Mouse (Mus musculus) brain, embryonic 18.5 days (tissue): ENCODE data around the gene Chst5.
A peak's percentile ranks its signal among the peaks of the same experiment; 100 is the strongest.
"Not testable (repeated sequence)": the region's sequence is repeated elsewhere in the genome, so short reads cannot be mapped to it uniquely, and the experiment has no call there.

Source experiments
- DNase-seq: peaks from one replicate; pipeline ENCODE4 v3.0.0-alpha.2; 2012; ENCODE audit warnings: low read depth, low spot score

Gene Chst5

GRCm38 (mm10) chr8:111909621-111910450 lies at the start of gene Chst5:
Gene Chst5, minus strand, starts transcription at chr8:111910447.
- DNase-seq = no peak

DNA sequence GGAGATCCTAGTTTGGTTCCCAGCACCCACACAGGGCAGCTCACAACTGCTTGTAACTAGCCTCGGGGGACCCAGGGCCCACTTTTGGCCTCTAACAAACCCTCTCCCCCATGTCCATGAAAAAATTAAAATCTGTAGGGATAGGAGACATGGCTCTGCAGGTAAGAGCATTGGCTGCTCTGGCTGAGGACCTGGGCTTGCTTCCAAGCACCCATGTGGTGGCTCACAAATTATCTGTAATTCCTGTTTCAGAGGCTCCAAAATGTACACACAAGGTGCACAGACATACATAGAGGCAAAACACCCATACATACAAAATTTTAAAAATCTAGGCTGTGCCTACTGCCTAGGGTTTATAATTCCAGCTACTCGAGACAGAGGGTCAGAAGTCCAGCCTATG lies 47.0 kb upstream of the Chst5 start:
- no peak for DNase-seq

DNA sequence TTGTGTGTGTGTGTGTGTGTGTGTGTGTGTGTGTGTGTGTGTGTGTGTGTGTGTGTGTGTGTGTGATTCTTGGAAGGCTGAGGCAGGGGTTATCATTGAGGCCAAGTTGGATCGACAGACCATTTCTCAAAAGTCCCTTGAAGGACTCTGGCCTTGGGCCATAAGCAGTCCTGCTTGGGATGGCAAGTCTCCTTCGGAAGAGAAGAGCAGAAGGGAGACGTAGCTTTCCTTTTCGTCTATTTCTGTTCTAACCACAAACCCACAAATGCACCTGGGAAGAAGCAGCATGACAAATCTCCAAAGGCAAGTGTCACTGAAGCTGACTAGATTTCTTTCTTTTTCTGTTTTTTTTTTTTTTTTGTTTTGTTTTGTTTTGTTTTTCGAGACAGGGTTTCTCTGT lies 45.6 kb upstream of the Chst5 start:
- DNase-seq = no peak

GRCm38 (mm10) chr8:111954844-111955594 lies 44.8 kb upstream of the Chst5 start:
- no peak for DNase-seq

DNA sequence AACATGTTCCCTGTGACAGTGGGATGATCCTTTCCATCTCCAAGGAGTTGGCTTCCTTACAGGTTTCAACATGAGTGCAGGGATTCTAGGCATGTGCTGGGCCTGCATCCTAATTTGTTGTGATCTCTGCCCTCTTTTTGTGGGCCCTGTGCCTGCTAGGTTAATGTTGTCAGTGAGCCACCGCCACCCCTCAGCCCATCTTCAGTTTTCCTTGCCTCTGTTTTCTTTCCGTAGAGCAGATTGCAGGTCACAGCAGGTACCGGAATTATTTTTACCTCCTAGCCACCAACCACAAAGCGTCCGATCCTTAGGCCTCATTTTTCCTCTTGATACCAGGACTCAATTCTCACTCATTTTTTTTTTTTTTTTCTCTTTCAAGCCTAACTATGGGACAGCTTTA lies 41.7 kb upstream of the Chst5 start:
- no peak for DNase-seq

- DNase-seq = no peak
These were observed 41.1 kb upstream of the Chst5 start for GRCm38 (mm10) chr8:111951317-111951716.

DNA sequence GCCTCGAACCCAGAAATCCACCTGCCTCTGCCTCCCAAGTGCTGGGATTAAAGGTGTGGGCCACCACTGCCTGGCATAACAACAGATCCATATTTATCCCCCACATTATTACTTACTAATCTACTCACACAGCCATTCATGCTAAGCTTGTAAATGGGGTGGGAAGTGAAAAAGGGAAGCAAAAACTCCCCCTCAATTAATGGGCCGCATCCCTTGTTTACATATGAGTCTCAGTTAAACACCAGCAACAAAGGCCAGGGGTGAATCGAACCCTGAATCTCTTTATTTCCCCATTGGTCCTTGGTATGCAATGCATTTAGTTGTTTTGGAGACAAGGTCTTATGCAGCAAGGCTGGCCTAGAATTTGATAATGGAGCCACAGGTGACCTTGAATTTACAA lies 40.6 kb upstream of the Chst5 start:
- DNase-seq = no peak

- DNase-seq = no peak
These were observed 37.7 kb upstream of the Chst5 start for GRCm38 (mm10) chr8:111947954-111948353.

DNA sequence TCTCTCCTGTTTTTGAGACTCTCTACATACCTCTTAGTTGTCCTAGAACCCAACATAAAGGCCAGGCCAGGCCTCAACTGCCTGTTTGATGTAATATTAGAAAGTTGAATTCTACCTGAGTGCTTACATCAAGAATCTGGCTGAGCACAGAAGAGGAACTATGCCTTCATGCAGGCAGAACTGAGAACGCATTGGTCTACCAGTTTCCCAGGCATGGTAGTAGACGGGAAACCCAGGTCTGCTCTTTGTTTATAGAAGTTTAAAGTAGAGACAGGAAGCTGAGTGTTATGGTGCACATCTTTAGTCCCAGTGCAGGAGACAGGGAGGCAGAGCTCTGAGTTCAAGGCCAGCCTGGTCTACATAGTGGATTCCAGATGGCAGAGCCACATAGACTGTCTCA lies 36.9 kb upstream of the Chst5 start:
- no peak for DNase-seq

- no peak for DNase-seq
These were observed 33.3 kb upstream of the Chst5 start for GRCm38 (mm10) chr8:111943544-111943943.

- no peak for DNase-seq
These were observed 30.8 kb upstream of the Chst5 start for GRCm38 (mm10) chr8:111941101-111941454.

GRCm38 (mm10) chr8:111940171-111941100 lies 30.2 kb upstream of the Chst5 start, which contains the start of gene Gabarapl2:
Gene Gabarapl2, plus strand, starts transcription at chr8:111940703.
- DNase-seq = peak; percentile 88

DNA sequence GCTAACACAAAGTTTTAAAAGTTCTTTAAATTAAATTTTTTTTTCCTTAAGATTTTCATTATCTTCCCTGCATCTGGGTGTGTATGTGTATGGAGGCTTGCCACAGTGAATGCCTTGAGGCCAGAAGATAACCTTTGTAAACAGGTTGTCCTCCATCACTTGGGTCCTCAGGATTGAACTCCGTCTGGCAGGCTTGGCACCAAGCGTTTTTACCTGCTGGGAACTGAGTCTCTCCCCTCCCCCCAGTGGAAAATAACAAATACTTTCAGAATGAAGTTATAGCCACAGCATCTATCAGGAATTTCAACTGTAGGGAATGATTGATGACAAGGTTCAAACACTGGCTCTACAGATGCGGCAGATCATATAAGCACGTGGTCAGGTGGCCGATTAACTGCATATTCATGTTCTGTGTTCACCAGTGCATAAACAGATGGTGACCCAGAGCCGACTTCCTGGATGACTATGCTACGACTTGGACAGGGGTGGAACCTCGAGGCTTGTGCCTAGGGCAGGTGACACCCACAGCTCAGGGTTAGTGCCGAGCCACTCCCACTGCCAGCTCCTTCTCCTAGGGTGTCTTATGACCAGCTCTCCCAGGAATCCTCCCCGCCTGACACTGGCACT lies 29.4 kb upstream of the Chst5 start:
- no peak for DNase-seq

DNA sequence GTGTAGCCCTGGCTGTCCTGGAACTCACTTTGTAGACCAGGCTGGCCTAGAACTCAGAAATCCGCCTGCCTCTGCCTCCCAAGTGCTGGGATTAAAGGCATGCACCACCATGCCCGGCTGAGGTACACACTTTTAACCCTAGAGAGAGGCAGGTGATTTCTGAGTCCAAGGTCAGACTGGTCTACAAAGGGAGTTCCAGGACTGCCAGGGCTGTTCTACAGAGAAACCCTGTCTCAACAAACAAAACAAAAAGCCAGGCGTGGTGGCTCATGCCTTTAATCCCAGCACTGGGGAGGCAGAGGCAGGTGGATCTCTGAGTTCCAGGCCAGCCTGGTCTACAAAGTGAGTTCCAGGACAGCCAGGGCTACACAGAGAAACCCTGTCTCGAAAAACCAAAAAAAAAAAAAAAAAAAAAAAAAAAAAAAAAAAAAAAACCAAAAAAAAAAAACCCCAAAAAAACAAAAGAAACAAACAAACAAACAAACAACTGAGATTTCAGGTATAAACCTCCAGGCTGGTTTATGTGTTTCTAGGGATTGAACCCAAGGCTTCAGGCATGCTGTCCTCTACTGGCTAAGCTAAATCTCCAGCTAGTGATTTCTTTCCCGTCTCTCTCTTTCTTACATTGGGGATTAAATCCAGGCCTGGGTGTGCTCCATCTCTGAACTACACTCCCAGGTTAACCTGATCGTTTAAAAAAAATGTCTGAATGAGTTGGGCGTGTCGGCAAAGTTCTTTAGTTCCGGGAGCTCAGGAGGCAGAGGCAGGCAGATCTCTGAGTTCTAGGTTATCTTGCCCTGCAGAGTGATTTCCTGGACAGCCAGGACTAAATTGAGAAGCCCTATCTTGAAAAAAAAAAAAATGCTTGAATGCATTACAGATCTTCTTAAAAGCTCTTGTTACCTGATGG lies 28.1 kb upstream of the Chst5 start:
- not testable (repeated sequence) for DNase-seq

DNA sequence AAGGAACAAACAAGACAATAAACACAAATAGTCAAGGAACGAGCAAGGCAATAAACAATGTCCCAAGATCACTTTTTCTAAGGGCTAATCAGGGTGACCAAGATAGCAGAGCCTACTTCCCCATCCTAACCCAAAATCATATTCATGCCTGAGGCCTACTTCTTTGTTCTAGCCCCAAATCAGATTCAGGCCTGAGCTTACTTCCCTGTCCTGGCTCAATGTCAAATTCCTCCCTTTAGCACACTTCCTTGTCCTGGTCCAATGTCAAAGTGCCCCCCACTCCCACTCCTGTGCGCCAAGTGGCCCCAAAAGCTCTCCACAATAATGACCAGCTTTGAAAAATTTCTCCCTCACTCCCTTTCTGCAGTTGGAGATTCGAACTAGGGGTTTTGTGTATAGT lies 26.9 kb upstream of the Chst5 start:
- DNase-seq = no peak

DNA sequence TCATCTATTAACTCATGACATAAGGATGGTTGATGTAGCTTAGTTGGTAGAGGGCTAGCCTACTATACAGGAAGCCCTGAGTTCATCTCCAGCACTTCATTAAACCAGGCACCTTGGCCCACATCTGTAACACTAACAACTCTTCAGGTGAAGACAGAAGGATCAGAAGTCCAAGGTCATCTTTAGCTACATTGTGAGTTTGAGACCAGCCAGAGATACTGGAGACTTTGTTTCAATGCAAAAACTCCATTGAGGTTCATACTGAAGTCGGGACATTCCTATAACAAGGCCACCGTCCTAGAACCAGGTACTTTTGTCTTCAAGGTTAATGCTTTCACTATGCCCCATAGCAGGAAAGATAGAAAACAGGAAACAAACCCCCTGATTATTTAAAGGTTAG lies 24.0 kb upstream of the Chst5 start:
- no peak for DNase-seq

DNA sequence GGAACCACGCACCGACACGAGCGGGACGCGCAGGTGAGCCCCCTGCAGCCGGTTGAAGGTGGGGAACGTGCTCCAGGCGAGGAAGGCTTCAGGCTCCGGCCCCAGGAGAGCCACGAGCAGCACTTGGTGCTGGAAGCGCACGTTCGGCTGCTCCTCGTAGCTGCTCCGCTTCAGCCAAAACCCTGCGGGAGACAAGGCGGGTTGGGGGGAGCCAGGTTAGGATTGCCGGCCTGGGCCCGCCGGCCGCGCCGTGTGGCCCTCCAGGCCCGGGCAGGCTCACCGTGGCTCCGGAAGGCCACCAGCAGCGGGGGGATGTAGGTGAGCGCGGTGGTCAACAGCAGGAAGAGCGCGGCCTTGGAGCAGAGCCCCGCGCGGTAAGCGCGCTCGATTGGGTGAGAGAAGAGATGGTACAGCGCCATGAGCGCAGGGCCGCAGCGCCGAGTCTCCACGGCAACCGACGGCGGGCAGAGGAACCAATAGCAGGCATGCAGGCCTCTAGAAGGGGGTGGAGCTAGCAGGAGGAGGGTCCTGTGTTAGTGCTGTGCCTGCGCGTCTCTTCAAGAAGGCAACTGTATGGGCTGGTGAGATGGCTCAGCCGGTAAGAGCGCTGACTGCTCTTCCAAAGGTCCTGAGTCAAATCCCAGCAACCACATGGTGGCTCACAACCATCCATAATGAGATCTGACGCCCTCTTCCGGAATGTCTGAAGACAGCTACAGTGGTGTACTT lies 23.3 kb upstream of the Chst5 start, which contains the start of gene Tmem231:
TSS of gene Tmem231 (minus strand) at position 534 of the 729 bp plus-strand sequence.
- peak; percentile 88 for DNase-seq

GRCm38 (mm10) chr8:111932580-111933336 lies 22.5 kb upstream of the Chst5 start:
- DNase-seq = no peak

DNA sequence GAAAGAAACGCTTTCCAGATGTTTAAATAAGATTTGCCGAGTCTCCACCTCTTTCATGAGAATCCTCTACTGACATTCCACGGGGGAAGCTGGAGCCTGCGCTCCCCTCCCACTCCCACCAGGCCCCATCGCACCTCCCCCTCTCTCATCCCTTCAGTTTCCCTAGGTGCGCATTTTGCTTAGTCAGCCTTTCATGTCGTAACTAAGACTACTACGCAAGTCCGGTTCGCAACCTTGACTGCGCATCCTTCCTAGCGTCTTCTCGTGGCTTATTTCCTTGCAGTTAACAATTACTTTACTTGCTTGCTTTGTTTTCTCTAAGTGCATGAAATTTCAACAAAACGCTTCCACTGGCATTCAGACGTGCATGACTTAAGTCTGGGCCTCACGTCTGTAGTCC lies 21.5 kb upstream of the Chst5 start:
- DNase-seq = no peak
